Mouse (Mus musculus) midbrain, postnatal 0 days (tissue): ENCODE results near the gene Cwc25. TPM values are rescaled to one million over a fixed set of nuclear protein-coding genes. Genes with fewer than 3 reads are reported as not detected.
"Not testable (repeated sequence)": the region's sequence is repeated elsewhere in the genome, so short reads cannot be mapped to it uniquely, and the experiment has no call there.

Experiments
- ATAC-seq: fragments of 200-750 bp; cut with Nextera tagmentation; 2 replicates; pipeline ENCODE4 v1.8.0; 2017; ENCODE audit warnings: moderate number of reproducible peaks, mild to moderate bottlenecking, moderate TSS enrichment, moderate library complexity; ENCODE audit not compliant: low FRiP score
- DNase-seq: peaks from one replicate; pipeline ENCODE4 v3.0.0-alpha.2; 2015; ENCODE audit warnings: low spot score
- H3K27ac ChIP-seq: fragments of 300-500 bp; sonication (generic); 2 replicates; pipeline ENCODE4 v1.5.1; 2014; ENCODE audit warnings: low read depth, mild to moderate bottlenecking, low read length, mixed read lengths
- H3K27me3 ChIP-seq: fragments of 300-500 bp; sonication (generic); 2 replicates; pipeline ENCODE4 v1.6.1; 2014; ENCODE audit warnings: low read length, control low read depth, mixed read lengths; ENCODE audit not compliant: insufficient read depth
- H3K36me3 ChIP-seq: fragments of 300-500 bp; sonication (generic); 2 replicates; pipeline ENCODE4 v1.6.1; 2014; ENCODE audit warnings: low read length, control low read depth, mixed read lengths; ENCODE audit not compliant: insufficient read depth
- H3K4me1 ChIP-seq: fragments of 300-500 bp; sonication (generic); 2 replicates; pipeline ENCODE4 v1.6.1; 2014; ENCODE audit warnings: mild to moderate bottlenecking, control low read depth, antibody characterized with exemption, low read length, mixed read lengths; ENCODE audit not compliant: insufficient read depth
- H3K4me2 ChIP-seq: fragments of 300-500 bp; sonication (generic); 2 replicates; pipeline ENCODE4 v1.6.1; 2014; ENCODE audit warnings: low read depth, mild to moderate bottlenecking, low read length, mixed read lengths; ENCODE audit not compliant: poor library complexity, severe bottlenecking
- H3K4me3 ChIP-seq: fragments of 300-500 bp; sonication (generic); 2 replicates; pipeline ENCODE4 v1.5.1; 2014; ENCODE audit warnings: low read depth, mild to moderate bottlenecking, low read length, moderate library complexity
- H3K9ac ChIP-seq: fragments of 300-500 bp; sonication (generic); replicated peaks from 2 replicates; pipeline ENCODE4 v1.6.1; 2014; ENCODE audit warnings: mild to moderate bottlenecking, low read length, moderate library complexity, mixed read lengths; ENCODE audit not compliant: poor library complexity, severe bottlenecking
- H3K9me3 ChIP-seq: fragments of 300-500 bp; sonication (generic); 2 replicates; pipeline ENCODE4 v1.6.1; 2016; ENCODE audit warnings: low read length, control low read depth
- CTCF ChIP-seq: IDR thresholded peaks from 2 replicates; pipeline ENCODE4 v1.5.1; 2016; ENCODE audit warnings: antibody characterized with exemption, mild to moderate bottlenecking
- WGBS: fragments of 180-500 bp; shearing (Covaris S2); extraction: QIAGEN DNeasy Blood & Tissue Kit; methylation state at CpG from one replicate; pipeline ENCODE4 v1.1.7; 2014; 5-methylcytosine and 5-hydroxymethylcytosine counted together
- polyA plus RNA-seq: library from polyadenylated mRNA; unstranded; fragments of >200 nt; fragmentation: Nextera tagmentation; extraction: Ambion mirVana; gene quantifications from 2 replicates; pipeline ENCODE4 v1.2.1, GENCODE M21; 2015
- total RNA-seq: library from RNA; depleted of rRNA; stranded (reverse); fragments of >200 nt; gene quantifications from 2 replicates; pipeline ENCODE4 v1.2.3, GENCODE M21; 2014

The Cwc25 gene
- total and polyA plus RNA-seq, 2 experiments from 2014 or later = 12.0 to 16.0 TPM

- Histone ChIP-seq H3K9me3 (no peaks in the 10 kb centered on the region), H3K36me3 (no peaks in the 10 kb centered on the region), H3K27me3 (no peaks in the 10 kb centered on the region), H3K4me3 (no peak overlapping the region), H3K4me2 (no peak overlapping the region), H3K4me1 (peaks cover 4% of the 10 kb centered on the region; the same call in 1 of the 2 replicates), H3K9ac (no peak overlapping the region), H3K27ac (no peak overlapping the region)
- 4% methylated on average over 6 of the region's 6 CpGs for WGBS
- ATAC-seq = no peak
- peak; percentile 61 for TF ChIP-seq CTCF
- peak; percentile 80 for DNase-seq
These were observed 30.6 kb upstream of the Cwc25 start for GRCm38 (mm10) chr11:97796910-97797309.

DNA sequence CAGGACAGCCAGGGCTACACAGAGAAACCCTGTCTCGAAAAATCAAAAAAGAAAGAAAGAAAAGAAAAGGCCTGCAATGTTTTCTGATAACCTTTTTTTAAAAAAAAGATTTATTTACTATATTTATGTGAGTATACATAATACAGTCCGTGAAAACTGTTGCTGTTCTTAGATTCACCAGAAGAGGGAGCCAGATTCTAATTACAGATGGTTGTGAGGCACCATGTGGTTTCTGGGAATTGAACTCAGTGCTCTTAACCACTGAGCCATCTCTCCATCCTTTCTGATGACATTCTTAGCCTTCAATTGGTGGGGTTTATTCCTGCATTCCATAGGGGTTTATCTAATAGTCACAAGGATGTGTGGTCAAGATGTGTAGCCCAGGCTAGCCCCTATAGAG lies 26.8 kb upstream of the Cwc25 start:
- H3K27me3 ChIP-seq = no peaks in the 10 kb centered on the region
- H3K27ac ChIP-seq = no peak overlapping the region
- H3K4me2 ChIP-seq = no peak overlapping the region
- no peaks in the 10 kb centered on the region for H3K36me3 ChIP-seq
- no peak for ATAC-seq
- H3K4me3 ChIP-seq = no peak overlapping the region
- DNase-seq = peak; percentile 74
- no peak overlapping the region for H3K9ac ChIP-seq
- WGBS = 15% methylated on average over 2 of the region's 2 CpGs
- TF ChIP-seq CTCF = peak; percentile 73
- H3K4me1 ChIP-seq = no peaks in the 10 kb centered on the region
- H3K9me3 ChIP-seq = no peaks in the 10 kb centered on the region

GRCm38 (mm10) chr11:97790778-97791438 lies 24.6 kb upstream of the Cwc25 start:
- WGBS = 78% methylated on average over 2 of the region's 2 CpGs
- DNase-seq, ATAC-seq: not testable (repeated sequence)

GRCm38 (mm10) chr11:97789727-97790126 lies 23.4 kb upstream of the Cwc25 start:
- no peak for ATAC-seq
- no peak overlapping the region for H3K4me3 ChIP-seq
- TF ChIP-seq CTCF = no peak
- no peaks in the 10 kb centered on the region for H3K4me1 ChIP-seq
- no peaks in the 10 kb centered on the region for H3K9me3 ChIP-seq
- DNase-seq = no peak
- 82% methylated on average over 5 of the region's 5 CpGs for WGBS
- H3K9ac ChIP-seq = no peak overlapping the region
- no peak overlapping the region for H3K27ac ChIP-seq
- H3K36me3 ChIP-seq = no peaks in the 10 kb centered on the region
- no peaks in the 10 kb centered on the region for H3K27me3 ChIP-seq
- no peak overlapping the region for H3K4me2 ChIP-seq

More at GRCm38 (mm10) chr11:97790778-97791438, 24.6 kb upstream of the Cwc25 start:
- not testable (repeated sequence) for H3K9ac ChIP-seq, H3K27me3 ChIP-seq, H3K4me2 ChIP-seq, H3K36me3 ChIP-seq, H3K4me1 ChIP-seq, H3K9me3 ChIP-seq, H3K27ac ChIP-seq, H3K4me3 ChIP-seq

GRCm38 (mm10) chr11:97787961-97788360 lies 21.6 kb upstream of the Cwc25 start:
- no peaks in the 10 kb centered on the region for H3K4me1 ChIP-seq
- no peak overlapping the region for H3K4me3 ChIP-seq
- no peak overlapping the region for H3K27ac ChIP-seq
- no peak overlapping the region for H3K9ac ChIP-seq
- H3K9me3 ChIP-seq = no peaks in the 10 kb centered on the region
- WGBS = 77% methylated on average over 3 of the region's 3 CpGs
- TF ChIP-seq CTCF = no peak
- no peak for ATAC-seq
- no peaks in the 10 kb centered on the region for H3K27me3 ChIP-seq
- no peak overlapping the region for H3K4me2 ChIP-seq
- no peak for DNase-seq
- H3K36me3 ChIP-seq = no peaks in the 10 kb centered on the region

GRCm38 (mm10) chr11:97782564-97782895 lies 16.2 kb upstream of the Cwc25 start:
- Histone ChIP-seq H3K9ac (peak overlapping the region; percentile 58), H3K36me3 (peaks cover 17% of the 10 kb centered on the region), H3K9me3 (no peaks in the 10 kb centered on the region), H3K4me3 (peak overlapping the region; percentile 76), H3K27ac (peak overlapping the region; percentile 94), H3K27me3 (no peaks in the 10 kb centered on the region), H3K4me1 (no peaks in the 10 kb centered on the region; the same call in 1 of the 2 replicates), H3K4me2 (peak overlapping the region; percentile 61)
- under 1% methylated on average over 10 of the region's 10 CpGs for WGBS
- TF ChIP-seq CTCF = no peak
- no peak for DNase-seq
- ATAC-seq = no peak
